8 mouse cellular contexts compared by ENCODE assay signal in genomic region chr2:146834314-146835201, GRCm38 (mm10). TPM values are rescaled to one million over a fixed set of nuclear protein-coding genes. Genes with fewer than 3 reads are reported as not detected.
DNase-seq lines count a peak whose midpoint lies in the region; ATAC-seq and TF ChIP-seq lines count a peak whose summit lies in the region.

No protein-coding gene starts in this region.

- peak overlapping the region; percentile 42 for H3K9ac ChIP-seq in ES-Bruce4 (ENCODE audit: low read depth, poor library complexity, severe bottlenecking)
- H3K9ac ChIP-seq in forebrain, embryonic 13.5 days, result peak overlapping the region; percentile 62
- H3K9ac ChIP-seq in liver, postnatal 0 days (replicated peaks), result no peak overlapping the region

- peak overlapping the region; percentile 60 for H3K4me2 ChIP-seq in forebrain, embryonic 13.5 days
- H3K4me2 ChIP-seq in liver, postnatal 0 days (ENCODE audit: low read depth, low read length), result peak overlapping the region; percentile 23; the same call in 1 of the 2 replicates

- no peak overlapping the region for H3K27ac ChIP-seq in ES-Bruce4 (ENCODE audit: insufficient read depth, low read length)
- H3K27ac ChIP-seq in forebrain, embryonic 13.5 days, result peak overlapping the region; percentile 80
- no peak overlapping the region for H3K27ac ChIP-seq in liver, postnatal 0 days (ENCODE audit: low read depth)

- H3K4me3 ChIP-seq in ES-Bruce4 (ENCODE audit: low read depth, low read length), result peak overlapping the region; percentile 47
- peak overlapping the region; percentile 29 for H3K4me3 ChIP-seq in forebrain, embryonic 13.5 days
- H3K4me3 ChIP-seq in liver, postnatal 0 days (ENCODE audit: low read depth, low read length), result peak overlapping the region; percentile 9; the same call in 1 of the 2 replicates

- TF ChIP-seq EP300 in ES-Bruce4 (IDR thresholded peaks at IDR 0.05; ENCODE audit: insufficient read depth, low read depth, low read length), result peak; percentile 83
- no peak for TF ChIP-seq EP300 in liver, postnatal 0 days (IDR thresholded peaks at IDR 0.05; ENCODE audit: low read depth)

- DNase-seq in adrenal gland, postnatal 14 days, result peak; percentile 23
- no peak for DNase-seq in adrenal gland, adult 18-20 months (ENCODE audit: low spot score in 2 of 2)
- peak; percentile 14 for DNase-seq in liver, postnatal 0 days
- DNase-seq in splenic B cell, adult 2 months (ENCODE audit: low read depth, low spot score), result peak; percentile 9
- DNase-seq in cerebellum, postnatal 4 days (ENCODE audit: low spot score in 2 of 2), result no peak

- ATAC-seq in forebrain, embryonic 13.5 days, result peak; percentile 81
- peak; percentile 39 for ATAC-seq in inflammation-experienced regulatory T-cells, adult 6 months
- ATAC-seq in liver, postnatal 0 days, result no peak

- TF ChIP-seq CTCF in ES-Bruce4 (IDR thresholded peaks at IDR 0.05; ENCODE audit: low read depth, low read length), result no peak
- TF ChIP-seq CTCF in liver, postnatal 0 days (IDR thresholded peaks at IDR 0.05; ENCODE audit: low read depth), result no peak

- H3K27me3 ChIP-seq in ES-Bruce4 (ENCODE audit: control insufficient read depth, insufficient read depth, low read length, poor library complexity, severe bottlenecking), result peaks cover 16% of the 10 kb centered on the region
- peaks cover 96% of the 10 kb centered on the region for H3K27me3 ChIP-seq in forebrain, embryonic 13.5 days
- peaks cover 82% of the 10 kb centered on the region for H3K27me3 ChIP-seq in liver, postnatal 0 days (ENCODE audit: insufficient read depth, low read length)
- no peaks in the 10 kb centered on the region; the same call in none of the 2 replicates for H3K27me3 ChIP-seq in splenic B cell, adult 2 months (ENCODE audit: control insufficient read depth, insufficient read depth, low read length, poor library complexity, severe bottlenecking)

- no peaks in the 10 kb centered on the region for H3K36me3 ChIP-seq in ES-Bruce4 (ENCODE audit: control insufficient read depth, insufficient read depth, low read length, poor library complexity, severe bottlenecking)
- no peaks in the 10 kb centered on the region for H3K36me3 ChIP-seq in forebrain, embryonic 13.5 days (ENCODE audit: poor library complexity, severe bottlenecking)
- no peaks in the 10 kb centered on the region for H3K36me3 ChIP-seq in liver, postnatal 0 days (replicated peaks; ENCODE audit: insufficient read depth, low read length)
- H3K36me3 ChIP-seq in splenic B cell, adult 2 months (ENCODE audit: control insufficient read depth, insufficient read depth, low read length, poor library complexity, severe bottlenecking), result no peaks in the 10 kb centered on the region

- under 1% methylated on average over 63 of the region's 63 CpGs for WGBS in forebrain, embryonic 13.5 days
- WGBS in liver, postnatal 0 days (ENCODE audit: insufficient replicate concordance), result 2% methylated on average over 63 of the region's 63 CpGs

- TF ChIP-seq POLR2A in ES-Bruce4 (IDR thresholded peaks at IDR 0.05; ENCODE audit: insufficient read depth, low read length), result no peak

- H3K4me1 ChIP-seq in ES-Bruce4 (ENCODE audit: control insufficient read depth, insufficient read depth, low read length), result peaks cover 1% of the 10 kb centered on the region
- H3K4me1 ChIP-seq in forebrain, embryonic 13.5 days, result peaks cover 58% of the 10 kb centered on the region
- no peaks in the 10 kb centered on the region for H3K4me1 ChIP-seq in liver, postnatal 0 days (ENCODE audit: insufficient read depth)

- H3K9me3 ChIP-seq in ES-Bruce4 (replicated peaks; ENCODE audit: control insufficient read depth, insufficient read depth, low read length, poor library complexity, severe bottlenecking), result no peaks in the 10 kb centered on the region
- no peaks in the 10 kb centered on the region for H3K9me3 ChIP-seq in forebrain, embryonic 13.5 days (replicated peaks)
- H3K9me3 ChIP-seq in liver, postnatal 0 days (ENCODE audit: low read length), result no peaks in the 10 kb centered on the region

RNA-seq across cellular contexts. Expression of gene Kiz, which starts 21.1 kb away (rescaled TPM):
- total RNA-seq in adrenal gland, postnatal 14 days (2021), result 35.2 and 42.5 TPM in 2 replicates
- 10 to 100 TPM; 38.5 to 39.0 TPM for total RNA-seq in adrenal gland, adult 18-20 months (2021)
- 16.6 and 17.9 TPM in 2 replicates for polyA plus RNA-seq in ES-Bruce4 (2011; ENCODE audit: insufficient read depth, insufficient read length, low read depth, missing spikeins)
- polyA plus RNA-seq in forebrain, embryonic 13.5 days (2015; fragmentation: Nextera tagmentation; extraction: Ambion mirVana), result 28.0 and 28.1 TPM in 2 replicates
- polyA plus RNA-seq in inflammation-experienced regulatory T-cells, adult 6 months (2017; shearing (Covaris generic)), result 10 to 100 TPM; 15.0 to 27.4 (median 22.9) TPM
- polyA plus RNA-seq in liver, postnatal 0 days (2015; fragmentation: Nextera tagmentation; extraction: Ambion mirVana), result 8.2 and 8.5 TPM in 2 replicates

Comparison
In these comparisons a context has a peak if more than half of its experiments do, and no peak if none do; other contexts are left out.
1. DNase-seq: peak in adrenal gland, postnatal 14 days (single experiment), liver, postnatal 0 days (single experiment) and splenic B cell, adult 2 months (single experiment); none in adrenal gland, adult 18-20 months (0 of 2) and cerebellum, postnatal 4 days (0 of 2).
2. Peak in every context shown above with its lines, with median percentiles within 50 percentile points of each other: H3K4me3 ChIP-seq.